Mouse (Mus musculus): Measurements from ENCODE around the gene Mtmr12.

- TF ChIP-seq CTCF (IDR thresholded peaks at IDR 0.05; ENCODE audit: borderline replicate concordance, control insufficient read depth, extremely low read depth, insufficient read depth, low read length, poor library complexity) (no peak), POLR2A (IDR thresholded peaks at IDR 0.05; ENCODE audit: control insufficient read depth, extremely low read depth, insufficient read depth, low read length, poor library complexity) (no peak)
These were observed 16.3 kb downstream of the Mtmr12 start for GRCm38 (mm10) chr15:12221131-12221530.
